Mouse (Mus musculus) kidney, postnatal 10 days (tissue): ENCODE measurements at regions not wholly inside any gene's neighbourhood (a gene's known extent, or its start where the extent isn't known, plus 50 kb on each side); places are given as distances from the start of the nearest gene placed in this dataset.

Source experiments
- DNase-seq: peaks from one replicate; pipeline ENCODE4 v3.0.0; 2021; ENCODE audit warnings: mixed read lengths

GRCm38 (mm10) chr11:112982165-112982801, 200.3 kb downstream of the Sox9 start:
- no peak for DNase-seq

GRCm38 (mm10) chr11:112982802-112983591, 201.0 kb downstream of the Sox9 start:
- DNase-seq = no peak

GRCm38 (mm10) chr11:112986029-112986573, 204.1 kb downstream of the Sox9 start:
- no peak for DNase-seq

- peak; percentile 56 for DNase-seq
Observed at GRCm38 (mm10) chr11:112987782-112988181, 205.8 kb downstream of the Sox9 start.

- no peak for DNase-seq
Observed at GRCm38 (mm10) chr11:112988900-112989299, 206.9 kb downstream of the Sox9 start.

GRCm38 (mm10) chr11:112989981-112990512, 208.0 kb downstream of the Sox9 start:
- no peak for DNase-seq

- DNase-seq = no peak
Observed at GRCm38 (mm10) chr11:112990751-112991150, 208.7 kb downstream of the Sox9 start.

- no peak for DNase-seq
Observed at GRCm38 (mm10) chr11:112991862-112992261, 209.8 kb downstream of the Sox9 start.

GRCm38 (mm10) chr11:112998777-112999583, 217.0 kb downstream of the Sox9 start:
- no peak for DNase-seq

- no peak for DNase-seq
Observed at GRCm38 (mm10) chr11:113001071-113001470, 219.0 kb downstream of the Sox9 start.

GRCm38 (mm10) chr11:113005895-113006294, 223.9 kb downstream of the Sox9 start:
- no peak for DNase-seq

- DNase-seq = no peak
Observed at GRCm38 (mm10) chr11:113008521-113008920, 226.5 kb downstream of the Sox9 start.

- no peak for DNase-seq
Observed at GRCm38 (mm10) chr11:113009376-113009775, 227.4 kb downstream of the Sox9 start.

- no peak for DNase-seq
Observed at GRCm38 (mm10) chr11:113010906-113011305, 228.9 kb downstream of the Sox9 start.

- DNase-seq = no peak
Observed at GRCm38 (mm10) chr11:113014186-113015010, 232.4 kb downstream of the Sox9 start.

GRCm38 (mm10) chr11:113015686-113016304, 233.8 kb downstream of the Sox9 start:
- DNase-seq = no peak

GRCm38 (mm10) chr11:113016801-113017715, 235.0 kb downstream of the Sox9 start:
- DNase-seq = no peak

GRCm38 (mm10) chr11:113021533-113021932, 239.5 kb downstream of the Sox9 start:
- DNase-seq = peak; percentile 62

GRCm38 (mm10) chr11:113026994-113027393, 245.0 kb downstream of the Sox9 start:
- no peak for DNase-seq

GRCm38 (mm10) chr11:113028235-113028919, 246.4 kb downstream of the Sox9 start:
- DNase-seq = no peak
